In the genomic region with DNA sequence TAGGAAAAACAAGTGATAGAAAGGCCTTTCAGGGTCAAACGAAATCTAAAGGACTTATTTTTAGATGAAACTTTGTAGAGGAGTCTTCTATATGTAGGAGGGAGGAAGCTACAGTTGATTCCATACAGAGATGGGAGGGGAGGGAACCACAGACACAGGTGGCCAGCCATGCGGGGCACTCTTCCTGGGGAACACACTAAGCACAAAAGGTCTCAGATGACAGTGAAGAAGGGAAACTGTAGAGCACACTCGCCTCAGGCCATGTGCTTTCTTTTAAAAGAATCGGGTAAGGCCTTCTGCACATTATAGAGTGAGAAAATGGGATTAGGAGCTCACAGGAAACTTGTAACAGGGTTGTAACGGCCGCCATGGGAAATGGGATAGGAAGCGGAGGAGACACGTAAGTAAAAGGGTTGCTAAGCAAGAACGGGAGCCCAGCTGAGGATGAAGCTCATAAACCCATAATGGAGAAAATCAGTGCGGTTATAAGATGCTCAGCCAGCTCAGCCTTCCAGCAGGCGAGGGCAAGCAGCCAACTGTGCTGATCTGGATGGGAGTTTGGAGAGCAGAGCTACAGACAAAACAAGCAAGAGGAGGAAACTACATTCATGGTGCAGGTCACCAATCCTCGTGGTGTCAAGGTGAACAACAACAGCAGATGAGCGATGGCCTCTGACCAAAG, we compare ENCODE assay signal across 8 mouse cellular contexts.
DNase-seq lines count a peak whose midpoint lies in the region; TF ChIP-seq lines count a peak whose summit lies in the region.

No protein-coding gene starts in this region.

- no peak for TF ChIP-seq EP300 in heart, adult 2 months (IDR thresholded peaks at IDR 0.05; ENCODE audit: insufficient read depth, low read depth, low read length)

- no peak for TF ChIP-seq CTCF in heart, adult 2 months (IDR thresholded peaks at IDR 0.05)

- no peaks in the 10 kb centered on the region for H3K27me3 ChIP-seq in heart, adult 2 months (ENCODE audit: control insufficient read depth, insufficient read depth, low read length)

- H3K9ac ChIP-seq in heart, adult 2 months (ENCODE audit: low read depth, low read length): no peak overlapping the region

- H3K36me3 ChIP-seq in heart, adult 2 months (ENCODE audit: control insufficient read depth, insufficient read depth, low read length): no peaks in the 10 kb centered on the region

- TF ChIP-seq POLR2A in heart, adult 2 months (IDR thresholded peaks at IDR 0.05; ENCODE audit: insufficient read depth, low read depth, low read length): no peak

- 61% methylated on average over 13 of the region's 13 CpGs for WGBS in heart, adult 2 months

- H3K4me3 ChIP-seq in heart, adult 2 months: no peak overlapping the region

- no peaks in the 10 kb centered on the region for H3K4me1 ChIP-seq in heart, adult 2 months (ENCODE audit: control insufficient read depth, insufficient read depth, low read length)

- DNase-seq in heart, adult 2 months: peak; percentile 8 to 36
- no peak for DNase-seq in heart, adult 9 months (ENCODE audit: low spot score in 2 of 2)
- peak; percentile 64 for DNase-seq in Muller cell, postnatal 12 days (ENCODE audit: inconsistent ontology term)
- DNase-seq in forelimb bud, embryonic 11.5 days (ENCODE audit: low read depth, low spot score): peak; percentile 17
- peak; percentile 71 for DNase-seq in layer of hippocampus, adult 9-11 months
- peak; percentile 79 for DNase-seq in right cerebral cortex, adult 18-20 months
- DNase-seq in c-Kit-positive CD71-positive TER-119-positive erythroid progenitor cells, embryonic 14.5 days (ENCODE audit: low spot score): no peak
- DNase-seq in adrenal gland, adult 18-20 months (ENCODE audit: low spot score in 2 of 2): no peak

- intact Hi-C loops in heart, adult 2 months (cut with DNase I): no loop called here

- H3K27ac ChIP-seq in heart, adult 2 months: no peak overlapping the region

- no peaks in the 10 kb centered on the region for H3K79me2 ChIP-seq in heart, adult 2 months (replicated peaks; ENCODE audit: control insufficient read depth, insufficient read depth, low read length)

Comparison
In these comparisons a context has a peak if more than half of its experiments do, and no peak if none do; other contexts are left out.
1. DNase-seq: peak in heart, adult 2 months (2 of 2), Muller cell, postnatal 12 days (single experiment), forelimb bud, embryonic 11.5 days (single experiment), layer of hippocampus, adult 9-11 months (single experiment) and right cerebral cortex, adult 18-20 months (single experiment); none in heart, adult 9 months (0 of 2), c-Kit-positive CD71-positive TER-119-positive erythroid progenitor cells, embryonic 14.5 days (single experiment) and adrenal gland, adult 18-20 months (0 of 2).